Mouse (Mus musculus) stomach, postnatal 0 days (tissue): Measurements from ENCODE around the gene Rps9.

Experiments used
- CTCF ChIP-seq: IDR thresholded peaks from 2 replicates; pipeline ENCODE4 v1.5.1; 2016; ENCODE audit warnings: antibody characterized with exemption, low read depth, mild to moderate bottlenecking, moderate library complexity
- EP300 ChIP-seq: optimal IDR thresholded peaks from 2 replicates; pipeline ENCODE3; 2016; ENCODE audit warnings: antibody characterized with exemption

- TF ChIP-seq EP300 (no peak), CTCF (no peak)
Observed at GRCm38 (mm10) chr7:3709000-3709399, 5.2 kb downstream of the Rps9 start.
